ENCODE assay signal across 25 mouse cellular contexts in genomic region chr2:44353594-44353993, GRCm38 (mm10).
"Had no signal": no experiment of that assay in that cellular context is flagged by ENCODE, and none has a peak within 500 bp of the region (broad histone marks: within the 10 kb centered on the region; RNA-seq: fewer than 3 reads in every experiment).

No protein-coding gene starts in this region.

- ATAC-seq: hindbrain, embryonic 16.5 days; inflammation-experienced regulatory T-cells, adult 6 months; intestine, embryonic 15.5 days; intestine, postnatal 0 days had no signal

- H3K9me3 ChIP-seq: heart, embryonic 13.5 days; heart, embryonic 15.5 days; hindbrain, embryonic 12.5 days; intestine, embryonic 15.5 days; limb, embryonic 10.5 days; limb, embryonic 12.5 days; liver, embryonic 13.5 days had no signal

- H3K4me1 ChIP-seq: hindbrain, embryonic 12.5 days; intestine, embryonic 15.5 days had no signal

- H3K9ac ChIP-seq: heart, embryonic 13.5 days; heart, embryonic 15.5 days; hindbrain, embryonic 12.5 days; hindbrain, embryonic 14.5 days; intestine, embryonic 15.5 days; limb, embryonic 12.5 days; liver, embryonic 13.5 days had no signal

- H3K4me2 ChIP-seq: heart, embryonic 11.5 days; heart, embryonic 13.5 days; heart, embryonic 15.5 days; hindbrain, embryonic 12.5 days; hindbrain, embryonic 14.5 days; intestine, embryonic 15.5 days; limb, embryonic 12.5 days; liver, embryonic 11.5 days; liver, embryonic 13.5 days had no signal

- DNase-seq: gastrocnemius, postnatal 14 days; gastrocnemius, postnatal 36 days; heart, adult 2 months; heart, postnatal 14 days; heart, postnatal 36 days; kidney, adult 18-20 months; kidney, adult 8-10 months; kidney, postnatal 10 days; kidney, postnatal 25 days; kidney, postnatal 4 days; liver, embryonic 13.5 days had no signal

- H3K27me3 ChIP-seq: heart, embryonic 13.5 days; heart, embryonic 15.5 days; hindbrain, embryonic 12.5 days; intestine, embryonic 15.5 days; limb, embryonic 12.5 days; liver, embryonic 13.5 days had no signal

- H3K36me3 ChIP-seq: heart, embryonic 13.5 days; heart, embryonic 15.5 days; hindbrain, embryonic 12.5 days; intestine, embryonic 15.5 days; limb, embryonic 10.5 days; limb, embryonic 12.5 days; liver, embryonic 13.5 days had no signal

- H3K27ac ChIP-seq: heart, adult 2 months; heart, embryonic 13.5 days; heart, embryonic 15.5 days; hindbrain, embryonic 12.5 days; hindbrain, embryonic 14.5 days; intestine, embryonic 15.5 days; layer of hippocampus, adult 2 months; left cerebral cortex, adult 2 months; limb, embryonic 10.5 days; limb, embryonic 12.5 days; liver, embryonic 13.5 days had no signal

- H3K4me3 ChIP-seq: heart, adult 2 months; heart, embryonic 13.5 days; heart, embryonic 15.5 days; hindbrain, embryonic 12.5 days; intestine, embryonic 15.5 days; layer of hippocampus, adult 2 months; left cerebral cortex, adult 2 months; limb, embryonic 10.5 days; limb, embryonic 12.5 days; liver, embryonic 13.5 days had no signal
